Mouse (Mus musculus) forebrain, embryonic 10.5 days (tissue): ENCODE data around the gene Metrnl. TPM values are rescaled to one million over a fixed set of nuclear protein-coding genes. Genes with fewer than 3 reads are reported as not detected.

Experiments used
- DNase-seq: peaks from one replicate; pipeline ENCODE4 v3.0.0-alpha.2; 2017; ENCODE audit warnings: low spot score; ENCODE audit errors: extremely low spot score
- H3K27ac ChIP-seq: fragments of 300-500 bp; sonication (generic); 2 replicates; pipeline ENCODE4 v1.5.1; 2016; ENCODE audit warnings: mild to moderate bottlenecking
- H3K27me3 ChIP-seq: fragments of 300-500 bp; sonication (generic); 2 replicates; pipeline ENCODE4 v1.6.1; 2016; ENCODE audit warnings: mild to moderate bottlenecking; ENCODE audit not compliant: poor library complexity, severe bottlenecking
- H3K36me3 ChIP-seq: fragments of 300-500 bp; sonication (generic); replicated peaks from 2 replicates; pipeline ENCODE4 v1.6.1; 2016; ENCODE audit warnings: mild to moderate bottlenecking, moderate library complexity
- H3K4me1 ChIP-seq: fragments of 300-500 bp; sonication (generic); 2 replicates; pipeline ENCODE4 v1.6.1; 2016
- H3K4me3 ChIP-seq: fragments of 300-500 bp; sonication (generic); 2 replicates; pipeline ENCODE4 v1.5.1; 2016; ENCODE audit warnings: mild to moderate bottlenecking, moderate library complexity
- H3K9me3 ChIP-seq: fragments of 300-500 bp; sonication (generic); 2 replicates; pipeline ENCODE4 v1.6.1; 2016; ENCODE audit warnings: mild to moderate bottlenecking, moderate library complexity
- WGBS: fragments of 180-500 bp; shearing (Covaris S2); methylation state at CpG from one replicate; pipeline ENCODE4 v1.1.7; 2016; 5-methylcytosine and 5-hydroxymethylcytosine counted together
- polyA plus RNA-seq: library from polyadenylated mRNA; unstranded; fragments of >200 nt; fragmentation: Nextera tagmentation; extraction: Ambion mirVana; gene quantifications from 2 replicates; pipeline ENCODE4 v1.2.1, GENCODE M21; 2016

Gene Metrnl
- polyA plus RNA-seq, 1 experiment from 2014 or later = 3.6 TPM

DNA sequence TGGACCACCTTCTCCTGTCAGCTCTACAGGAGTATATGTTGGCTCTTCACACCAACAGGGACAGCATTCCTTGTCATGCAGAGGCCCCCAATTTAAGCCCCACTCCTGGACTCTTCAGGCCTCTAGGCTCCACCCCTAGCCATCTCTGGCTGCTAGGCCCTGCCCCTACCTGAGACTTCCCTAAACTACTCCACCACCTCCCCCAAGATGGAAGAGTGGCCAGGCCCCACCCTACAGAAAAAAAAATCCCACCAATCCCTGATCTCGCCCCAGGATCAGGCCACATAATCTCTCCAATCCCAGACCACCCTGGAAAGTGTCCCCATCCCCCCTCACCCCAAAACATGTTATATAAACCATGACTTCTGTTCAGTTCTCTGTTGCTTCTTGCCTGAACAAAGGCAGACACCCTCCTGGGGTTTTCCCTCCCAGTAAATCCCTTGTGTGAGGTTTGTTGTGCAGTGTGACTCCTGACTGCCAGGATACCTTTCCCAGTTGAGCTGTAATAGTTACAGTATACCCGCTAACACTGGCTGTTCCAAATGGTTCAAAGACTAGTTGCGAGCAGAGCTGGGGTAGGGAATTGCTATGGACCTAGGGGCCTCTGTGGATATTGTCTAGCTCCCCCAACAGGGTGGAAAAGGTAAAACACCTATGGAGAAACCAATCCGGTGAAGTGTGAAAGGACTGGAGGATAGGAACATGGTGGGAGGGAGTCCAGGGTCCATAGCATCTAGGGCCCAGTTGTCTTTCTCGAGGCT is 5.9 kb upstream of the Metrnl start:
- peaks cover 7% of the 10 kb centered on the region for H3K27me3 ChIP-seq
- H3K4me1 ChIP-seq = no peaks in the 10 kb centered on the region
- H3K4me3 ChIP-seq = no peak overlapping the region
- H3K9me3 ChIP-seq = no peaks in the 10 kb centered on the region
- WGBS = 82% methylated on average over 5 of the region's 5 CpGs
- no peak overlapping the region for H3K27ac ChIP-seq
- H3K36me3 ChIP-seq = no peaks in the 10 kb centered on the region
- no peak for DNase-seq

DNA sequence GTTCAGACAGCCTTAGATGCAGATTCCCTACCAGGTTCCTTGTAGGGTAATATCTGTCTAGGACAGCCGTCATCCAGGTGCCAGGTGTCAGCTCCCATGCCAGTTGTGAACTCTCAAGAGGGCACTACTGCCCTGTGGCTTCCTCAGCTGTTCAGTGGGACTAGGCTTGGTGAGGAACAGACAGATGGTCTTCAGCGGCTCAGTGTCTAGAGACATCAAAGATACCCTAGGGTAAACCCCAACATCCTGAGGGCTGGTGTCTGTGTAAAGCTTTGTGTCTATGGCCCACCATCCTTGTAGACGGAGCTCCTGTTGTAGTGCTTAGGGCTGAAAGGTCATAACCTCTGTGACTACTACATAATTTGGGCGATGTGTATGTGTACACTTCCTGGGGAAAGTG is 4.1 kb upstream of the Metrnl start:
- DNase-seq = no peak
- Histone ChIP-seq H3K9me3 (no peaks in the 10 kb centered on the region), H3K4me1 (peaks cover 8% of the 10 kb centered on the region), H3K27ac (no peak overlapping the region), H3K27me3 (peaks cover 25% of the 10 kb centered on the region), H3K36me3 (no peaks in the 10 kb centered on the region), H3K4me3 (no peak overlapping the region)
- 81% methylated on average over 4 of the region's 4 CpGs for WGBS

DNA sequence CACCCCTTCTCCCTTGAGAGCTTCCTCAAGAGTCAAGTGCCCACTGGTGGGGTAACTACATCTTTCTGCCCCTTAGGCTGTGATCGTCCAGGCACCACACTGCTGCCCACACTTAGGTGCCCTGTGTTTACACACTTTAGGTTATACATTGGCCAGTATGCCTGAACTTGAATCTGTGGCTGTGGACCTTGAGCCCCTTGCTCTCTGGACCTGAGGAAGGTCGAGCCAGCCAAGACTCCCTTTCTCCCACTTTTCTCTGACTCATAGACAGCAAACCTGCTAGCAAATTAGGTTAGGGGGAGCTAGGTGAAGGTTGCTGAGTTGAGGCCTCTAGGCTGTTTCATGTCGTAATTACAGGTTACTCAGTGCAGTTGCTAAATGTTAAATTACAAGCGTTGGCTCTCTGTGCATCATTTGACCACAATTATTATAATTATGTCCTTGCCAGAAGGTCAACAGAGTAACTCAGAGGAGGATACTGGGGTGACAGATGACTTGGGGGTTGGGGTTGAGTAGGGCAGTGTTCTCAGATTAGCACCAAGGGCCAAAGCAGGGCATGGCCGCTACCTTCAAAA is 2.9 kb upstream of the Metrnl start:
- DNase-seq = no peak
- WGBS = 88% methylated on average over 5 of the region's 5 CpGs
- H3K27ac ChIP-seq = no peak overlapping the region
- no peak overlapping the region for H3K4me3 ChIP-seq
- H3K9me3 ChIP-seq = no peaks in the 10 kb centered on the region
- peaks cover 37% of the 10 kb centered on the region for H3K27me3 ChIP-seq
- H3K36me3 ChIP-seq = no peaks in the 10 kb centered on the region
- H3K4me1 ChIP-seq = peaks cover 20% of the 10 kb centered on the region

DNA sequence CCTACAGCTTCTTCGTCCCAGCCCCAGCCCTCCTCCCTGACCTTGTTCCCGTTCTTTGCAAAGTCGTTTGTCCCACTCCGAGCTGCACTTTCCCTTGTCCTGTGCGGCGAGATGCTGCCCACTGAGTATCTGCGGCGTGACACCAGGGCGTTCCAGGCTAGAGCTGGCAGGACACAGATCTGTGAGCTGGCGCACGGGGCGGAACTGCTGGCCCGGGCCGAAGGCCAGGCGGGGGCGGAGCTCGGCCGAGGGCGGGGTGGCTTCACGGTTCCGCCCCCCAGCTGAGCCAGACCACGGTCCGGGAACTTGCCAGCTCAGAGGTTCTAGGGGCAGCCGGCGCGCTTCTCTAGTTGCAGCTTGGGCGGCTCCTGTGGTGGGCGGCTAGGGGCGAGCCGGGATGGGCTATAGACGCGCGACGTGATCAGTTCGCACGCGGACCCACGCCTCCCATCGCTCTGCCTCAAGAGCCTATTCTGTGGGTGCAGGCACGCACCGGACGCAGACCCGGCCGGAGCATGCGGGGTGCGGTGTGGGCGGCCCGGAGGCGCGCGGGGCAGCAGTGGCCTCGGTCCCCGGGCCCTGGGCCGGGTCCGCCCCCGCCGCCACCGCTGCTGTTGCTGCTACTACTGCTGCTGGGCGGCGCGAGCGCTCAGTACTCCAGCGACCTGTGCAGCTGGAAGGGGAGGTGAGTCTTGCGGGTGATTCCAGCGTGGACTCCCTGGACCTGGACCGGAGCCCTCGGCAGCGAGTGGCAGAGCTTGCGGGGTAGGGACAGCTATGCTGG is 959 bp downstream of the Metrnl start:
- Histone ChIP-seq H3K27ac (peak overlapping the region; percentile 65), H3K4me3 (peak overlapping the region; percentile 65), H3K27me3 (peaks cover 63% of the 10 kb centered on the region), H3K9me3 (no peaks in the 10 kb centered on the region), H3K36me3 (no peaks in the 10 kb centered on the region), H3K4me1 (peaks cover 27% of the 10 kb centered on the region)
- WGBS = under 1% methylated on average over 69 of the region's 69 CpGs
- peak; percentile 73 for DNase-seq

DNA sequence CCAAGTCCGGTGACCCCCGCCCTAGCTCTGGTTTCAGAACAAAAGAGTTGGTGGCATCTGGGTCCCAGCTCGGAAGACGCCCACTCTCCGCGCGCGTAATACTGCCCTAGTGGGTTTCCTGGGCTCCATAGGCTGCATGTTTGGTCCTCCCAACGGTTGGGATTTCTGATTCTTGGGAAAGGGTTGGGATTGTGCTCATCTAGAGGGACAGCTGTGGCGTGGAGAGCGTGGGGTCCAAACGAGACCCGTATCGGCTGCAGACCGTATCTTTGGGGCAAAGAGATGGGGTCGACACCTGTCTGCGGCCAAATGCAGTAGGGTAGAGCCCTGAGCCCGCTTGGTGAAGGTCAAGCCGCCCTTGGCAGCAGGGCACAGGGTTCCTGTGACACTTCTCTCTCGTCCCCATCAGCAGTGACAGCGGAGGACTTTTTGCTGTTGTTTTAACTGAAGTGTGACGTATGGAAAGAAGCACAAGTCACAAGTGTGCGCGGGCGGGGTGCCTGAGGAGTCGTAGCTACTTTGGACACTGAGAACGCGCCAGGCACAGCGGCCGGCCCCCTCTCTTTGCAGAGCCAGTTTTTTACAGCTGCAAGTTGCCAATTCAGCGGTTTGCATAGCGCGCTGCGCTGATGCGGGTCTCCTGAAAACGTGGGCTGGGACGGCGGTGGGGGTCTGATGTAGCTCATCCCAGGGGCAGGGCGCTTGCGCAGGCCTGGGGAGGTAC is 1.7 kb downstream of the Metrnl start:
- H3K36me3 ChIP-seq = no peaks in the 10 kb centered on the region
- H3K27me3 ChIP-seq = peaks cover 63% of the 10 kb centered on the region
- DNase-seq = peak; percentile 34
- no peaks in the 10 kb centered on the region for H3K9me3 ChIP-seq
- peak overlapping the region; percentile 65 for H3K27ac ChIP-seq
- WGBS = under 1% methylated on average over 40 of the region's 40 CpGs
- peak overlapping the region; percentile 65 for H3K4me3 ChIP-seq
- H3K4me1 ChIP-seq = peaks cover 27% of the 10 kb centered on the region

DNA sequence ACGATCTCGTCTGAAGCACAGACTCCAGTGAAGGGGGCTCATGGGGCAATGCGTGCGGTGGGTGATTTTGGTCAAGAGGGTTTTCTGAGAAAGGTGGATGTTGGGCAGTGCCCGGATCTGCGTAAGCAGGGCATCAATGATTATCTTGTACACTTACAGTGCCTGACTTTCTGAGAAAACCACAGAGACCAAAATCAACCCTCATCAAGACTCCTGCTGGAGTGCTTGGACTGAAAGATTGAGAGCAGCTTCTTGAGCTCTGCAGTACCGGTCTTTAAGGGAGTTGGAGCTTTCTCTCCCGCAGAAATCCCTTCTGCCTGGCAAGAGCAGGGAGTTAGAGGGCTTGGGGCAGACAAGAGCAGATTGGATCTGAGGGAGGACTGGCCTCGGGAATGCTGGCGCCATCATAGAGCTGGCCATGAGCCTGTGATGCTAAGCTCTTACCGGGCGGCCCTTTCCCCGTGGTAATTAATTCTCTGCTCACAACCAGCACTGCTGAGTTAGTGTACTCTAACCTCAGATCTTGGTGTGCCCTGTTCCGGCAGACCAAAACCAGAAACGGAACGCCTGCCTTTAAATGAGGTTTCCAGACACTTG is 2.4 kb downstream of the Metrnl start:
- DNase-seq = no peak
- Histone ChIP-seq H3K36me3 (no peaks in the 10 kb centered on the region), H3K27ac (no peak overlapping the region), H3K4me1 (peaks cover 27% of the 10 kb centered on the region), H3K9me3 (no peaks in the 10 kb centered on the region), H3K4me3 (peak overlapping the region; percentile 65), H3K27me3 (peaks cover 63% of the 10 kb centered on the region)
- 14% methylated on average over 16 of the region's 16 CpGs for WGBS

DNA sequence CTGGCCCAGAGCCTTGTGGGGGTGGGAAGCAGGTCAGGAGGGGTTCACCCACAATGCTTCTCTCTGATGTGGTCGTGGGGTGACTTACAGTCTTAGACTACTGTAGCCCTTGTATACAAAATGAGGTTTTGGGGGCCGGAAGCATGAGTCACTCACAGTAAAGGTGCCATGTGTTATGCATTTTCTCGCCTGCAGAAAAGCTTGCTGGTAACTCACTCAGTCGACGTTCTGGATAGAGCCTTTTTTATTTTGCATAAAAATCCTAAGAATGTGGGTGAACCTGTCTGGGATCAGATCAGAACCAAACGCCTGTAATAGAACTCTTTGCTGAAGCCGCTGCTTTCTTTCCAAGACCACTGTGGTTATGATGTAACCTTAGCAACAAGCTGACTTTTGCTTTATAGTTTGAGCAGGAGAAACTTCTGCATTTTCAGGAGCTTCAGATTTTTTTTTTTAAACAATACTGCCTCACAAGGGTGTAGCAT is 5.2 kb downstream of the Metrnl start:
- no peak for DNase-seq
- peaks cover 25% of the 10 kb centered on the region for H3K4me1 ChIP-seq
- H3K9me3 ChIP-seq = no peaks in the 10 kb centered on the region
- 52% methylated on average over 7 of the region's 7 CpGs for WGBS
- H3K27me3 ChIP-seq = peaks cover 45% of the 10 kb centered on the region
- no peaks in the 10 kb centered on the region for H3K36me3 ChIP-seq
- no peak overlapping the region for H3K4me3 ChIP-seq
- no peak overlapping the region for H3K27ac ChIP-seq

DNA sequence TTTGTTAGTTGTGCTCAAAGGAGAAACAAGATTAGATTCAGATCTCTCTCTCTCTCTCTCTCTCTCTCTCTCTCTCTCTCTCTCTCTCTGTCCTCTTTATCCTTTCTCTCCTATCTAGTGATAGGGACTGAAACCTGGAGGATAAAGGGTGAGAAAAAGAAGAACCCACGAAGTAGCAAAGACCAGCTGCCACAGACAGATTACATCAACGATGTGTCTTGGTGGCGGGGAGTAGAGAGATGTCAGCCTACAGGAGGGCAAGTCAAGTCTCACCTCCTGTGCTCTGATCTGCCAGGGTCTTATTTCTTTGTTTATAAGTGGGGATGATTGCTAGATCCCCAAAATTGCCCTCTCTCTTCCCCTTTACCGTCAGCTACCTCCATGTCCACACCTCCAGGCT is 7.9 kb downstream of the Metrnl start:
- H3K9me3 ChIP-seq = no peaks in the 10 kb centered on the region
- H3K4me1 ChIP-seq = no peaks in the 10 kb centered on the region
- H3K27me3 ChIP-seq = peaks cover 18% of the 10 kb centered on the region
- no peak overlapping the region for H3K27ac ChIP-seq
- no peaks in the 10 kb centered on the region for H3K36me3 ChIP-seq
- no peak overlapping the region for H3K4me3 ChIP-seq
- 84% methylated on average over 4 of the region's 4 CpGs for WGBS
- DNase-seq = no peak

DNA sequence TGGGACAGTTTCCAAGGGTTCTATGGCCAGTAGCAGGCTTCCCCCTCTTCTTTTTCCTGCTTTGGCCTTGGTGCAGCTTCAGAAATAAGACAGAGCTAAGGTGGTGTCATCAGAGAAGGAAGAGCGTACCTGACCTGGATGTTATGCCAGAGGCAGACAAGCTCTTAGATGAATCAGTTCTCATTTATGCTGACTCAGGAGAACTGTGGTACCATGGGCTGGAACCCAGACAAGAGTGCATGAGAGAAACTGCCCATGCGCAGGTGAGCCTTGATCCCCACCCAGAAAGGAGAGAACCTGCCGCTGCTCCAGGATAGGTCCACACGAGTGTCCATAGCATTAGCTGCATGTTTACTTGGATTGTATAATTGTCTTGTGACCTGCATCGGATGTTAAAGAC is 8.9 kb downstream of the Metrnl start:
- no peak for DNase-seq
- WGBS = 94% methylated on average over 5 of the region's 5 CpGs
- H3K4me1 ChIP-seq = no peaks in the 10 kb centered on the region

DNA sequence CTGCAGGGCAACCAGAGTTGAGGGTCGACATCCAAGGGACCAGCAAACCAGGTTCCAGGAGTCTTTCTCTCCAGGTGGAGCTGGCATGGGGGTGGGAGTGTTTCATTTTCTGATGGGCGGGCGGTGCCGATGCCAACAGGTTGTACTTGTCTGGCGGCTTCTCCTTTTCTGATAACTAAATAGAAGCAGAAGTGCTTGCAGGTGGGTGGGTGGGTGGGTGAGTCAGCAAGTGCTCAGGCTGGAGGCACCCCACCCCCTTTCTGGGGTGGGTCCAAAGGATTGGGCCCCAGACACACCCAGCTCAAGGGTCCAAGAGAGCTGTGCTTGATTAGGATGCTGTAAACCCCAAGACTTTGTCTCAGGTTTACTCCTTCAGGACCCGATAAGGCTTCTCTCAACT is 11.6 kb downstream of the Metrnl start:
- H3K4me1 ChIP-seq = no peaks in the 10 kb centered on the region
- H3K36me3 ChIP-seq = no peaks in the 10 kb centered on the region
- no peak overlapping the region for H3K27ac ChIP-seq
- DNase-seq = no peak
- 94% methylated on average over 6 of the region's 6 CpGs for whole genome bisulfite sequencing
- no peak overlapping the region for H3K4me3 ChIP-seq
- no peaks in the 10 kb centered on the region for H3K9me3 ChIP-seq
- H3K27me3 ChIP-seq = no peaks in the 10 kb centered on the region

More for the DNA sequence above, 8.9 kb downstream of the Metrnl start:
- Histone ChIP-seq H3K9me3 (no peaks in the 10 kb centered on the region), H3K36me3 (no peaks in the 10 kb centered on the region), H3K4me3 (no peak overlapping the region), H3K27me3 (peaks cover 8% of the 10 kb centered on the region), H3K27ac (no peak overlapping the region)

DNA sequence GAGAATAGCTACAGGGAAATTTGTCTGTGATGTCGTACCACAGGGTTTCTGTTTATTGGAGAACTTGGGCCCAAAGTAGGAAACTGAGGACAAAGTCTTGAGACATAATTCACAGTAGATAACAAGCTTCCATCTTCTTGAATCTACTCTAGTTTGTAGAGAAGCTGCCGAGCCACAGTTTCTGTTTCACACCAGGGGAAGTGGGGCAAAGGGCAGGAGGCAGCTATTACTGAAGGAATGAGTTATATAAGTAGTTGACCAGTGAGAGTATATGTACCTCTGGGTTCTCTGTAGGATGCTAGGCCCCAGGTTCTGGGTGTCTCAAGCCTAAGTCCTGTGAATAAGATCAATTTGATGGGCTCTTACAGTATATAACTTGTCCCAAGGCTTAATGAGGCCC is 12.2 kb downstream of the Metrnl start:
- Histone ChIP-seq H3K27me3 (no peaks in the 10 kb centered on the region), H3K9me3 (no peaks in the 10 kb centered on the region), H3K27ac (no peak overlapping the region), H3K36me3 (no peaks in the 10 kb centered on the region), H3K4me3 (no peak overlapping the region), H3K4me1 (no peaks in the 10 kb centered on the region)
- 91% methylated on average over 2 of the region's 2 CpGs for WGBS
- no peak for DNase-seq

DNA sequence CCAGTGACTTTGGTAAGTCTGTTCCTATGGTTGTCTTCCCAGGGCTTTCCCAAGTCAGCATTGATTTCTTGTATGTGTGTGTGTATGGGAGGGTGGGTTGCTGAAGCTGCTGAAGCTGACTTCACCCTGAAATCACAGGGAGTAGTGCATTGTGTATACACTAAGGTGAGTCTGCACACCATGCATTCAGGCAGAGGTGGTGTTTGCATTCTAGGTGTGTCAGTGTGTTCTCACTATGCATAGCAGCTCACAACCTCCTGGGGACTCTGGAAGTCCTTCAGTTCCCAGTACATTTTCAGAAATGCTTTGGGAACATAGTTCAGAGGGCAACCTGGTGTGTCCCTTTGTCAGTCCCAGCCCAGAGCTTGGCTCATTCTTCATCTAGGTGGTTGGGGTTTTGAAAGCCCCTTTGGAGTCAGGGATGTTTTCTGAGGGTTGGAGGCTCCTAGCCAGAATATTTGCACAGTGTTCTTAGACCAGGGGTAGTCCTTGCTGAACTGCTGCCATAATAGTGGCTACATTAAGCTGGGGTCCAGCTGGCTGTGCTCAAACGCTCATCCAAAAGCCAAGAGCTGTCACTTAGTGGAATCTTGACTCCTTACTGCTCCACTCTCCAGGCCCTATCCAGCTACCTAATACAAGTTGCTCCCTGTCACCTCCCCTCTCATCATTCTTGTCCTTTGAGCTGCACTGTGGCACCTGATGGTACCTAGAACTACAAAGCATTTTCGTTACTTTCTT is 13.6 kb downstream of the Metrnl start:
- no peak overlapping the region for H3K27ac ChIP-seq
- H3K27me3 ChIP-seq = no peaks in the 10 kb centered on the region
- WGBS = 88% methylated on average over 2 of the region's 2 CpGs
- no peaks in the 10 kb centered on the region for H3K9me3 ChIP-seq
- DNase-seq = no peak
- H3K4me3 ChIP-seq = no peak overlapping the region
- H3K4me1 ChIP-seq = no peaks in the 10 kb centered on the region
- no peaks in the 10 kb centered on the region for H3K36me3 ChIP-seq
